Mouse (Mus musculus): ENCODE results near the gene Tent4b. TPM values are rescaled to one million over a fixed set of nuclear protein-coding genes. Genes with fewer than 3 reads are reported as not detected.

Gene Tent4b
- 81.8 TPM for polyA plus RNA-seq (2014; fragmentation: Illumina TruSeq; extraction: RNeasy Lipid Tissue Mini Kit (QIAGEN cat#74804))

DNA sequence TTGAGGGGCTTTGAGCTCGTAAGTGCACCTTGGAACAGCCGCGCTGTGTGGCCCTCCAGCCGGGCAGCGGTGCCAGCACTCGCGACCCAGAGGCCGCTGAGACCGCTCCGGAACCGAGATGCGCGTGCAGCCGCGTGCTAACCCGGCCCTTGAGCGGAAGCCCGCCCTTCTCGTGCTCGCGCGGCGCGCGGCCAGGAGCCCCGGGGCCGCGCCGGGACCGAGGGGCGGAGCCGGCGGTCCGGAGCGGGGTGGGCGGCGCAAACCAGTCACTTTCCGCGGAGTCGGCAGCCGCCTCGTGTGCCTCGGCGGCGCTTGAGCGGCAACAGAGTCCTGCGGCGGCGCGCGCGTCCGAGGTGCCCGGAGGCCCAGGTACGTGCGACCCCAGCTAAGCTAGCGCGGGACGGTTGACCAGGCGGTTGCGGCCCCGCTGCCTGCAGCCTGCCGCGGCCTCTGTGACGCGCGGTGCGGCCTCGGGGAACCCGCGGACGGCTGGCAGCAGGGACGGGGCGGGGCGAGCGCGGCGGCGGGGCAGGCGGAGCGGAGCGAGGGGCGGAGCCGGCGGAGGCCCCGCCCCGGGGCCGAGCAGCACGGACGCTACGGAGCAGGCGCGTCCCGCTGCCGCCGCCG, at the start of gene Tent4b:
Gene Tent4b, plus strand, starts transcription at position 269 of the 627 bp plus-strand sequence.

DNA sequence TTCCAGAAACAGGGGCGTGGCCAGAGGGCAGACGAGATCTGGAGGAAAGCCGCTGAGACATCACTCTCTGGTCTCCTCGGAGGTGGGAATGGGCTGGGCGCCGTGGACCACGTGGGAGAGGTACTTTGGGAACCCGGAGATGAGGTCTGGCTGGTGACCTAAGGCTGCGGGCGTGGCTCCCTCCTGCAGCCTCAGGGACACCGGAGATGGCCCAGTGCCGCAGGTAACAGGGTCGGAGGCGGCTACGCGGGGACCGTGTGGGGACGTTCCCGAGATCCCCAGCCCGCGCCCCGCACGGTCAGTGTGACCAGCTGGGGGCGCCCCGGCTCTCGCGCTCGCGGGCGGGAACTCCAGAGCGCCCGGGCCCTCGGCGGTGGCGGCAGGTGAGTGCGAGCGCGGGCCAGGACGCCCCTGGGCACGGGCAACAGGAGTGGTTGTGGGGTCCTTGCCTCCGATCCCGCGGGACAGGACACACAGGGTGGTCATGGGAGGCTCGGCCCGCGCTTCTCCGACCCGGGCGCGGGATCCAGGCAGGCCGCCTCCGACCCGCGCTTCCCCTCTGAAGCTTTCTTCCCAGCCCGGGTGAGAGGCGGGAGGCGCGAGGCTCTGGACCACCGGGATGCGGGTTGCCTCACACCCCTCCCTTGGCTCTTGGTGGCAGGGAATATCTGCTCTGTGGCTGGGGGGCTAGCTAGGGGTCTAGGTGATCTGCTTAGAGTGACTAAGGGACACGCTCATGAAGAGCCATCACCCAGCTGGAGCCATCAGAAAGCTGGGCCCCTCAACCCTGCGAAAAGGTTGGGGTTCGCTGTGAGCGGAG, 73.4 kb downstream of the Tent4b start, which contains the start of gene Adcy7:
Gene Adcy7, plus strand, starts transcription at position 173 of the 820 bp plus-strand sequence.

Other genes with a start within 250 kb of the Tent4b start
- 3.5 TPM for gene Zfp423, start 239.6 kb upstream of the Tent4b start, polyA plus RNA-seq (2014; fragmentation: Illumina TruSeq; extraction: RNeasy Lipid Tissue Mini Kit (QIAGEN cat#74804))
- gene Cnep1r1, start 80.4 kb upstream of the Tent4b start, polyA plus RNA-seq (2014; fragmentation: Illumina TruSeq; extraction: RNeasy Lipid Tissue Mini Kit (QIAGEN cat#74804)) = 172 TPM
- gene Heatr3, start 61.4 kb upstream of the Tent4b start, polyA plus RNA-seq (2014; fragmentation: Illumina TruSeq; extraction: RNeasy Lipid Tissue Mini Kit (QIAGEN cat#74804)) = 35.1 TPM
- gene Adcy7, start 73.2 kb downstream of the Tent4b start, polyA plus RNA-seq (2014; fragmentation: Illumina TruSeq; extraction: RNeasy Lipid Tissue Mini Kit (QIAGEN cat#74804)) = 11.2 TPM
- gene Brd7, start 163.0 kb downstream of the Tent4b start, polyA plus RNA-seq (2014; fragmentation: Illumina TruSeq; extraction: RNeasy Lipid Tissue Mini Kit (QIAGEN cat#74804)) = 70.7 TPM